Comparison of ENCODE assay signal across 5 mouse cellular contexts in genomic region chr3:137751732-137752260, GRCm38 (mm10).
"Had no signal": no experiment of that assay in that cellular context is flagged by ENCODE, and none has a peak within 500 bp of the region (broad histone marks: within the 10 kb centered on the region; RNA-seq: fewer than 3 reads in every experiment).

No protein-coding gene starts in this region.

- H3K4me3 ChIP-seq: megakaryocyte, embryonic 14.5 days; neural tube, embryonic 12.5 days had no signal

- DNase-seq: spleen, adult 18-20 months had no signal

- H3K27ac ChIP-seq: liver, embryonic 14.5 days; macrophage; neural tube, embryonic 12.5 days had no signal
